Mouse (Mus musculus) cortical plate, adult 2 months (tissue): ENCODE results near the gene Higd2a. TPM values are rescaled to one million over a fixed set of nuclear protein-coding genes. Genes with fewer than 3 reads are reported as not detected.

Experiments used
- H3K27ac ChIP-seq: fragments of 200-500 bp; 2 replicates; pipeline ENCODE4 v1.5.1; 2012; ENCODE audit warnings: low read length, control low read depth, inconsistent platforms; ENCODE audit not compliant: insufficient read depth
- H3K4me1 ChIP-seq: fragments of 200-500 bp; 2 replicates; pipeline ENCODE4 v1.6.1; 2011; ENCODE audit warnings: low read length; ENCODE audit not compliant: control insufficient read depth, insufficient read depth
- H3K4me3 ChIP-seq: fragments of 200-500 bp; 2 replicates; pipeline ENCODE4 v1.5.1; 2011; ENCODE audit warnings: mild to moderate bottlenecking, low read length, control low read depth; ENCODE audit not compliant: insufficient read depth
- CTCF ChIP-seq: fragments of 200-500 bp; IDR thresholded peaks from 2 replicates; pipeline ENCODE4 v1.5.1; 2011; ENCODE audit warnings: mild to moderate bottlenecking, control low read depth, low read length; ENCODE audit not compliant: insufficient read depth; ENCODE audit errors: extremely low read depth
- POLR2A ChIP-seq: fragments of 200-500 bp; IDR thresholded peaks from 2 replicates; pipeline ENCODE4 v1.6.1; 2011; ENCODE audit warnings: mild to moderate bottlenecking, low read length, control low read depth; ENCODE audit not compliant: insufficient read depth; ENCODE audit errors: extremely low read depth
- polyA plus RNA-seq: library from polyadenylated mRNA; depleted of rRNA; stranded (reverse); fragments of >200 nt; gene quantifications from 2 replicates; pipeline ENCODE4 v1.2.3, GENCODE M21; 2012

Higd2a gene
- polyA plus RNA-seq, 1 experiment = 245 TPM

DNA sequence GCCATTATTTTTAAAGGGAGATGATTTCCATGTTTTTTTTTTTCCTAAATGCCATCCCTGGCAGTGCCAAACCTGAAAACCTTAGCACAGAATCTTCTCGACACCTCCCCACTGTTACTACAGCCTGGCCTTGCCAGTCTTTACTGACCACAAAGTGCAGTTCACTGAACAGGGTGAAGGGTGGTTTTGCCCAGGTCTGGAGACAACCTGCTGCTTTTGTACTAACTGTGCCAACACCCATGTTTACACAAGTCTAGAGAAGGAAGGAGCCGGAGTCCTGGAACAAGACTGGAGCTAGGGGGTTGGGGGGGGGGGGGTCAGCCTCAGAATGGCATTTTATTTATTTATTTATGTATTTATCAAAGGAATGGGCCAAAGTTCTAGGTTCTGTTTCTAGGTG lies 8.6 kb upstream of the Higd2a start:
- no peak overlapping the region for H3K27ac ChIP-seq
- no peaks in the 10 kb centered on the region for H3K4me1 ChIP-seq
- TF ChIP-seq POLR2A = no peak
- no peak for TF ChIP-seq CTCF
- no peak overlapping the region for H3K4me3 ChIP-seq

DNA sequence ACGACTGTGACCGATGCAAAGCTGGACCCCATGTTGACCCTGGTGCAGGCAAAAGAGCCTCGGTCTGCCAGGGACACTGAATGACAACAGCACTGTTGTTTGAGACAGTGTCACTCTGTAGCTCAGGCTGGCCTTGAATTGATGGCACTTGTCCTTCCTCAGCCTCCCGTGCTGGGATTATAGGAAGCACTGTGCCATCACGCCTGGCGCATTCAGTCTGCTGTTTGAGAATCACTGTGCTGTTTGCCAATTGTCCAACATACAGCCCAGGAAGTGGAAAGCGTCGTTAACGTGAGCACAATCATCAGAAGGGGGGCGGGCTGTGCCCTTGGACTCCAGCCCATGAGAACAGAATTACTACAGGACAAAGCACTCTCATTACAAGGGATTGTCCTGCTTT lies 7.9 kb upstream of the Higd2a start:
- H3K4me3 ChIP-seq = no peak overlapping the region
- no peak for TF ChIP-seq CTCF
- 0 out of 2 replicates have a peak, but pooled peaks have one; percentile 7 for TF ChIP-seq POLR2A
- H3K27ac ChIP-seq = no peak overlapping the region
- H3K4me1 ChIP-seq = no peaks in the 10 kb centered on the region

DNA sequence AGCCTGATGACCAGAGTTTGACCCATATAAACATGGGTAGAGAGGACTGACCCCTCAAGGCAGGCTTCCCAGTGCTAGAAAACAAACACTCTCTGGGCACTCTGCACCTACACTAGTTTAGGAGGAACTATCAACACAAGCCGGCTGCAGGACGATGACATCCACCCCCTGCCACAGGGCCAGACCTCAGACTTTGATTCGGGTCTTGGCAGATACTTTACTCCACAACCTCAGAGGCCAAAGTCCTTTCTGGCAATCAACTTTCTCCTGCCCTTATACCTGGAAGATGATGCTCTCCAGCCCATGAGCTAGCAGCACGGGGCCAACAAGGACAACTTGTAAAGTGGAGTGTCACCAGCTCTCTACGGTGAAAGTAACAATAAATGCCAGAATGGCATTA lies 7.1 kb upstream of the Higd2a start:
- Histone ChIP-seq H3K27ac (no peak overlapping the region), H3K4me1 (no peaks in the 10 kb centered on the region), H3K4me3 (no peak overlapping the region)
- TF ChIP-seq POLR2A = no peak
- TF ChIP-seq CTCF = no peak

DNA sequence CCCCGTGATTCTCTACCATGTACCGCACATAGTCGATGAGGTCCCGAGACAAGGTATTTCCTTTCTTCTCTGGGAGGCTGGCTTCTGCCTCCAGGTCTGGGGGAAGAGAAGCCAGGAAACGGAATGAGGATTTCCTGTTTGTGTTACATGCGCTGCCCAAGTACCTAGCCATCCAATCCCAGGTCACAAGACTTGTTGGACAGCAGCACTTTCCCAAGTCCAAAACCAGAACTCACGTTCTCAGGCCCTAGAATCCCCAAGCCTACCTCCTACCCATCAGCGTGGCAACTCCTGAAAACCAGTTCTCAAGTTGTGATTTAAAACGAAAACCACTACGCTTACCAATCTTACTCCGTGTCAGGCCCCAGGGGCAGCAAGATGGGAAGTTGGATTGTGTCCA lies 4.2 kb upstream of the Higd2a start:
- no peaks in the 10 kb centered on the region; the same call in 1 of the 2 replicates for H3K4me1 ChIP-seq
- H3K27ac ChIP-seq = no peak overlapping the region
- H3K4me3 ChIP-seq = no peak overlapping the region
- TF ChIP-seq POLR2A (no peak), CTCF (no peak)

DNA sequence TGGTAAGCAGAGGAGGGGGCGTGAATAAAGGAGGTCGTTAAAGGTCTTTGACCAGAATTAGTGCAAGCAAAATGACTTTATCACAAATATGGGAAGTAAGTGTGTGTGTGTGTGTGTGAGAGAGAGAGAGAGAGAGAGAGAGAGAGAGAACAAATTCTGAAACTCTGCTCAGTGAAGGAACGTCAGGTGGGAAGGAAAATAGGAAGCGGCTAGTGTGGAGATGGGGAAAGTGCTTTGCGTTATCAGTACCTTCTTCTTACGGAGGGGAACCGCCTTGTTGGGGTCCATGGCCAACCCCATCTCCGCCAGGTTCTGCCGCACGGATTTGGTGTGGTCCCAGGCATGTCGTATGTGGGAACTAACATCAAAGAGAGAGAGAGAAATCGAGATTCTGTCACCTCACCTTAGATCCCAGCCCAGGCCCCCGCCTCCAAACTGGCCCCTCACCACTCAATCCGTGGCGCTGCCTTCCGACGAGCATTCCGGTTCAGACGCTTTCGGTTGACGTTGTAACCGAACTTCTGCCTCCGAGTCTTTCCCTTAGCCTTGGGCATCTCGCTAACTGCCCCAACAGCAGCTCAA lies 502 bp upstream of the Higd2a start:
- H3K4me1 ChIP-seq = peaks cover 5% of the 10 kb centered on the region; the same call in 1 of the 2 replicates
- H3K27ac ChIP-seq = no peak overlapping the region
- TF ChIP-seq POLR2A = no peak
- TF ChIP-seq CTCF = no peak
- peak overlapping the region; percentile 49 for H3K4me3 ChIP-seq

DNA sequence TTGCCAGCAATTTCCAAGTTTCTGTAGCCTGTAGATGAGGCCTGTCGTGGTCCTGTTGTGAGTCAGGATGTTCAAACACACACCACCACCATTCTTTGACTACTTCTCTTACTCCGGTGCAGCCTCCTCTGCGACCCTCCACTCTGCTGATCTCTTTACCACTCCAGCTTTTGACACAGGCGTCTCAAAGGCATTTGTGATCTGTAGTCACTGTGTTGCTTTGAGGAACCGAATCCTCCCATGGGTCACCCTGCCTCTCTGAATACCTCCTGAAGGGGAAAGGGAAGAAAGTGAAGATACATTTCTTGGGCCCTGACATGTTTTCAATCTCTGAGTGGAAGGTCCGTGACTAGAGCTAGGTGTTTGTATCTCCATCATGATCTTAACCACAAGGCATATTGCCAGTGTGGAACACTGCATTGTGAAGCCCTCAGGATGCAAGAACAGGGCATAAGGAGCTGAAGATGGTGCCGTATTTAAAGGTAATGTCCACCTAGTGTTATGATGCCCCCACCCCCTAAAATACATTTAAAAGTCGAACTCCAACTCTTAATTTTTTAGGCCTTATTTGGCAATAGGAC lies 1.9 kb downstream of the Higd2a start:
- TF ChIP-seq POLR2A = no peak
- no peak for TF ChIP-seq CTCF
- no peak overlapping the region for H3K27ac ChIP-seq
- H3K4me1 ChIP-seq = peaks cover 5% of the 10 kb centered on the region; the same call in 1 of the 2 replicates
- H3K4me3 ChIP-seq = peak overlapping the region; percentile 49

DNA sequence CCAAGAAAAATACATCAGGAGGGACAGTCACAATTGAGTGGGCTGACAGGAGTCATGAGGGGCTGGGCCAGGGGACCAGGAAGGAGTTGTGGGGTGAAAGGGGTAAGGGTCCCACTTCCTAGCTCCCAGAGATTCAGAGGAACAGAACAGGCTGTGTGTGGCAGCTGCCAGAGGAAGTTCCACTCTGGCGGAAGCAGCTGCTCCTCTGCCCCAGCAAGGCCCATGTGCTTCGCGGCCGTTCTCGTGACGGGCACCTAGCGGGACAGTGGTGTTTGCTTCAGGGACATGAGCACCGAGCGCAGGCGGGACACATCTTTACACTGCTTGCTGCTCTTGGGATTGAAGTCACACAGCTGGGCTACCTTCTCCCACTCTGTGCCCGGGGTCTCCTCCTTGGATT lies 3.6 kb downstream of the Higd2a start:
- Histone ChIP-seq H3K4me3 (no peak overlapping the region), H3K4me1 (peaks cover 5% of the 10 kb centered on the region; the same call in 1 of the 2 replicates), H3K27ac (no peak overlapping the region)
- no peak for TF ChIP-seq CTCF
- TF ChIP-seq POLR2A = 0 out of 2 replicates have a peak, but pooled peaks have one; percentile 8

DNA sequence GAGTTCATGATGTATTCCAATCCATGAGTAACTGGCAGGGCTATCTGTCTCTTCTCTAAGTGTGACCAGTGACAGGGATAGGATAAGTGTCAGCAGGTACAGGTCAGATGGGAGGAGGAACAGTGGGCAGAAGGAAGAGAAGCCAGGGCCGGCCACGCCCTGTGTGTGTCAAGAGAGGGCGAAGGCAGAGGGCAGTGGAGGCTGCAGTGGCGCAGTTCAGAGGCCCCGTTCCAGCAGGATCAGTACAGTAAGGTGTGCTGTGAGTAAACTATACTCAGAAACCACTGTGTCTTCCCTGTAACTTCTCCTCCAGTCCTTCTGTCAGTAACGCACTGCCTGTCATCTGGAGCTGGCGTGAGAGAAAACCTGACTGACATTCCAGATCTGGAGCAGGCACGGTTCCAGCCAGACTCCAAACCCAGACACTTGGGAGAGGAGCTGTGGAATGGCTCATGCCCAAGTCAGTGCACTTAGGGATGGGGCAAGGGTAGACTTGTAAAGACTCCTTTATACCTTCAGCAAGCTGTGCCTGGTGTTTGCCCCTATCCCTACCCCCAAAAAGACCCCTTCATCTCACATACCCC lies 6.2 kb downstream of the Higd2a start:
- Histone ChIP-seq H3K4me1 (peaks cover 5% of the 10 kb centered on the region; the same call in 1 of the 2 replicates), H3K27ac (no peak overlapping the region), H3K4me3 (no peak overlapping the region)
- TF ChIP-seq CTCF (no peak), POLR2A (no peak)

DNA sequence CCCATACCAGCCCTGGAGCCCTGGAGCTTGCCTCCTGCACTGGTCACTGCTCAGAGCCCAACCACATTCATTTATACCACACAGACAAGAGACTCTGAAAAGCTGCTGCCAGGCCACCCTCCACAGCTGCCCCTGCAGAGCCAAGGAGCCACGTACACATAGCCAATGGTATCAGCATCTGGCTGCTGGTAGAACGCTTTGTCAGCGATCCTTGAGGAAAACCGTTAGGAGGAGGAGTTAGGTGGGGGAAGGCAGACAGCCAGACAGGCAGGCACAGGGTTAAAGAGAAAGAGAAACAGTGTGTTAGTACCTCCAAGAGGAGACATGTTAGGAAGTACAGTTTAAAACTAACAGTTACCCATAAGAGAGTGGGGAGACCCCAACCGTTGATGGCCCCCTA lies 6.9 kb downstream of the Higd2a start:
- Histone ChIP-seq H3K27ac (no peak overlapping the region), H3K4me1 (peaks cover 2% of the 10 kb centered on the region; the same call in 1 of the 2 replicates), H3K4me3 (no peak overlapping the region)
- TF ChIP-seq CTCF (no peak), POLR2A (no peak)
